Mouse (Mus musculus) cortical plate, adult 2 months (tissue): ENCODE measurements at regions not wholly inside any gene's neighbourhood (a gene's known extent, or its start where the extent isn't known, plus 50 kb on each side); places are given as distances from the start of the nearest gene placed in this dataset.

ENCODE experiments used
- CTCF ChIP-seq: fragments of 200-500 bp; IDR thresholded peaks from 2 replicates; pipeline ENCODE4 v1.5.1; 2011; ENCODE audit warnings: mild to moderate bottlenecking, control low read depth, low read length; ENCODE audit not compliant: insufficient read depth; ENCODE audit errors: extremely low read depth
- POLR2A ChIP-seq: fragments of 200-500 bp; IDR thresholded peaks from 2 replicates; pipeline ENCODE4 v1.6.1; 2011; ENCODE audit warnings: mild to moderate bottlenecking, low read length, control low read depth; ENCODE audit not compliant: insufficient read depth; ENCODE audit errors: extremely low read depth

DNA sequence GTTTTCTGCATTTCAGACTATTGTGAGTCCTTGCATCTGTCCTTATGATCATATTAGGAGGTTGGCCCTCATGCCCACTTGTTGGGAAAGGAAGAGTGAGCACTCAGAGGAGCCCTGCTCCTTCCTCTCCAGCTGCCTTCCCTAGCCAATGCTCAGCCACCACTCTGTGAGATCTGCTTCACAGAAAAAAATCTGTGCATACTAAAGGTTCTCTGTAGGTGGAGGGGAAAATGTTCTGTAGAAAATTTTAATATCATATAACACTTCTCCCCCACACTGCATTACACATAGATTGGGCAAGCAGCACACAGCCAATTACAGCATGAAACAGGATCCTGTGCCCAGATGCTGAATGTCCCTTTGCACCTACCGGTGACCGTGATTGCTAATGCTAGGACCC is 185.7 kb downstream of the Lmo4 start:
- TF ChIP-seq POLR2A (no peak), CTCF (no peak)
